Mouse (Mus musculus): Measurements from ENCODE around the gene Fxr1.

DNA sequence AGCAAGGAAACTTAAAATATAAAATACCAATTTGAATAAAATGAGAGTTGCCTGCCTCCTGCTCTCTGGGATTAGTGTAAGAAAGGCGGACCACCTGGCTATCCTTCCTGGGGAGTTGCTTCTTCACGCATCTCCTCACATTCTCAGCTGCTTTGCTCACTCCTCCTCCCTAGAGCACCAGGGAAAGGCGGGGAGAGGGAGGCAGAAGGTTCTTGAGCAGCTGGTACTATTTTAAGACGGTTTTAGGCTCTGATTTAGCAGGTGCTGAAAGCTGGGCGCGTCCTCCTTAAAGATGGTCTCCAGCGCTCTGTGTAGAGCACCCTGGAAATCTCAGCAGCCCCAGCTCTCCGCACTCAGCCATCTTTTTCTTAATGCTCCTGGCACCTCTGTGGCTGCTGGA, 28.8 kb upstream of the Fxr1 start:
- no peak for TF ChIP-seq CTCF (IDR thresholded peaks at IDR 0.05; ENCODE audit: low read depth)
- TF ChIP-seq EP300 (optimal IDR thresholded peaks at IDR 0.05): no peak
